Mouse (Mus musculus) lung, postnatal 4 days (tissue): ENCODE measurements around the gene Vcl.

Source experiments
- DNase-seq, 2 experiments: peaks; one replicate each; pipeline ENCODE4 v3.0.0; 2021

Vcl gene

DNA sequence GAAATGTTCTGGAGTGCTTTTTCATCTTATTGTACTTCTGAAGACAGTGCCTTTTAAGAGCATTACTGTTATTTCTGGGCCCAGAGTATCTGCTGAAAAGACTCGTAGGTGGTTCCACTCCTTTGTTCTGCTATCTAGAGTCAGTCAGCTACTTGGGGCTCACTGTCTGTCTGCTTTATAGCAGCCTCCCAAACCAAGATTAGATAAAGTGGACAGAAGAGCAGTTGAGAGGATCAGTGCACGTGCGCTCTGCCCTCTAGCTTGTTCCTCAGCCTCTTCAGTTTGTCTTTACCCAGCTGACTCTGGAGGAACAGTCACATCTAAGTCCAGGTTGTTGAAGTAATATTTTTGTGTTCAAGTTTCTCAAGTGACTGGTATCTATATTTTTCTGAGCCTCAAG lies 144.8 kb downstream of the Vcl start:
- DNase-seq = peak in 1 of 2 experiments; percentile 2

DNA sequence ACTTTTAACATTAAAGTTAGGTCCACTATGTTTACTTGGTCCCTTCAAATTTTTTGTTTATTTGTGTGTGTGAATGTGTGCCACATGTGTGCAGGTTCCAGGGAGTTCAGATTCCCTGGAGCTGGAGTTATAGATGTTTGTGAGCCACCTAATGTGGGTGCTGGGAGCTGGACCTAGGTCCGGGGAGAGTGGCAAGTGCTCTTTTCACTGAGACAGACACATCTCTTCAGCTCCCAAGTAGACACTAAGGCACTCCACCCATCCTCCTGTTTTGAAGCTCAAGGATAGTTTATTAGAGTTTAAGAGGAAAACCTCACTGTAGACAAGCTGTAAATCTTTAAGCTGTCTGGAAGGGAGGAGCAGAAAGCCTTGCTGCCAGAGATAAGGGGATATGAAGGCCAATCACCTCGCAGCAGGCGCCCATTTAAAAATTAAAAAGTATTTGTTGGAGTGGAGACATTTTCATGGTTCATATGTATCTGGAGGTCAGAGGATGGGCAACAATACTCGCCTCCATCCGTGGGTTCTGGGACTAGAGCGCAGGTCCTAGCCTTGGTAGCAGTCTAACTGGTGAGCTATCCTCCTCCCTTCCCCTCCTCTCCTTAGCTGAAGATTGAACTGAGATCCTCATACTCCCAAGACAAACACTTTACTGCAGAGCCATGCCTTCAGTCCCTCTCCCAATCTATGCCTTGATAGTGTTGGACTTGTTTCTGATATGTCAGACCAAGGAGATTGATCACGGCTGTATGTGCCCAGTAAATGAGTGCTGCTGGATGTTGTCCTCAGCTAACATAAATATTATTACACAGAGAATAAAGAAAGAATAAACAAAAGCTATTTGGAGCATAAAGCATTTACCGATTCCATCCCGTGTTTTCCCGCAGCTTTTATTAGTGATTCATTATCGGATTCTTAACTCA lies 145.5 kb downstream of the Vcl start:
- DNase-seq = peak in 1 of 2 experiments; percentile 8

DNA sequence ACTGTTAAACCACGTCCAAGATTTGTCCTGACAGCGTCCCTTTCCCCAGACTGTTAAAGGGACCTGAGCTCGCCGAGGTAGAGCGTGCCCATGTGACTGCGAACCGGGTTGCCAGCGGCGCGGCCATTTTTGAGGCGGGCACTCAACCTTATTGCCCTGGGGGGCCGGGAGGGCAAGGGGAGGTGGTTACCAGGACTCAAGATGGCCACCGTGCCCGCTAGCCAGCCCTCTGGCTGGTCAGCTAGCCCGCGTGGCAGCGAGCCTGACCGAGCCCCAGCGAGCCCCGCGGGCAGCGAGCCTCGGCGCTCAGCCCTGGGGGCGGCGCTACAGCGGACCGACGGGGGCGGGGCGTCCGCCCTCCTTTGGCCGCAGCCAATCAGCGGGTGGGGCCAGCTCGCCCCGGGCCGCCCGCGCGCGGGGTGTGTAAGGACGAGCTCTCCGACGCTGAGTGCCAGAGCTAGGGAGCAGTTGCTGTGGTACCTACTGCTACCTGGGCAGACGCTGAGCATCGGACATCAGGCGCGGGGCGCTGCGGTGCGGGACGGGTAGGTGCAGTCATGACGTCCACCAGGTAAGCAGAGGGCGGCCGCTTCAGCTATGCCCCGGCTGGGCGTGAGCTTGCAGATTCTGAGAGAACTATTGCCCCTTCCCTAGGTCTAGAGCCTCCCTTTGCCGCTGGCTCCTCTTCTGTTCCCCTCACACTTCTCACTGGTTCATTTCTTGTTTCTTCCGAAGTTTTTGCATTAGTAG lies 146.7 kb downstream of the Vcl start:
- peak; percentile 95 for DNase-seq

DNA sequence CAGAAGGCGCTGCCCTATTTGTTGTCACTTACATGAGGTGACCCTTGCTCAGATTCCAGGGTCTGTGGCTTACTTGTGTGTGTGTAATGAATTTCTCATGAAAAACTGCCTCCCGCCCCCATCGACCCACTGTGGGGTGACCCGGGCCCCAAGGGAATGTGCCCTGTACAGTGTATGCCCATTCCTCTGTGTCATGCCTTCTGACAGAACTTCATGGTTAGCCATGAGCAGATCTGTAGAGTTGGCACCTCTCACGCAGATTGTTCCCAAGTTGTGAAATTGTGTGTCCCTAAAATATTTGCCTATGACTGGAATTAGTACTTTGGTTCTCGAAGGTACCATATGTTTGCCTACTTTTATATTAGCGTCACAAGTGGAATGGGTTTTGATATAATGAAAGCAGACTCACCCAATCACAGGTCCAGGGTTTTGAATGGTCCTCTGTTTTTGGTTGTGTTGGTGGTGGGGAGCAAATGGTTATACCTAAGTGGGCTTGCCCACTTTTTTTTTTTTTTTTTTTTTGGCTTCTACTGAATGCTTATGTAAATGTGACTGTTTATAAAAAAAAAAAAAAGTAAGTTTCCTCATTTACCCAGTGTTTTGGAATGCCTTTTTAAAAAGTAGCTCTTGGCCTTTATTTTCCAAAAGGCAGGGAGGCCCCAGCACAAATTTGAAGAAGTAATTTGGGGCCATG lies 147.4 kb downstream of the Vcl start:
- no peak for DNase-seq

DNA sequence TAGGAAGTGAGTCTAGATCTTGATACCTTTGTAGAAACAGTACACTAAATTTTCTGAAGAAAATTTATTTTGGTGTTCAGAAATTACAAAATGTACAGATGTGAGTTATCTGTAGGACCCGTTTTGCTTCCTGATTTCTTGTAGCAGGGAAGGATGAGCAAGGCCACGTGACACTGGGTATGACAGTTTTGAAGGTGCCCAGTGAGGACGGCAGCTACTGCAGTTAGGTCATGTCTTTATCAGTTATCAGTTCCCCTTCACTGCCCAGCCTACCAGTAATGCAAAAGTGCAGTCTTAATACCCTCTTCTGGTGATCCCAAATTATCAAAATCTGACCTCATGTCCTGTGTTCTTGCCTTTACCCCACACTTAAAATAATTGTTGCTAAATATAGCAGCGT lies 148.7 kb downstream of the Vcl start:
- DNase-seq = no peak

DNA sequence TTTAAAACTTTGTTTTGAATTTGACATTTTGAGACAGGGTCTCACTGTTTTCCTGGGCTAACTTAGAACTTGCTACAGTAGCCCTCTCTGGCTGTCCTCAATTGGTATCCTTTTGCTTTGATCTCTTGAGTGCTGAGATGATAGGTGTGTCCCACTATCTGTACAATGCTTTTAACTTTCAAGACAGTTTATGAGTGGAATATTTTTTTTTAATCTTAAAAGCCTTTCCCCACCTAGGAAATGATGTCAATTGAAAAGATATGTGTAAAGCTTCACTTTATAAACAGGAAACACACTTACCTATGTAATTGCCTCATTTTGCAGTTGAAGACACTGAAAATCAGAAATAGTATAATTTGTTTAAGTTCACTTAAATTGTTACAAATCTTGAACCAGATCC lies 149.3 kb downstream of the Vcl start:
- no peak for DNase-seq

DNA sequence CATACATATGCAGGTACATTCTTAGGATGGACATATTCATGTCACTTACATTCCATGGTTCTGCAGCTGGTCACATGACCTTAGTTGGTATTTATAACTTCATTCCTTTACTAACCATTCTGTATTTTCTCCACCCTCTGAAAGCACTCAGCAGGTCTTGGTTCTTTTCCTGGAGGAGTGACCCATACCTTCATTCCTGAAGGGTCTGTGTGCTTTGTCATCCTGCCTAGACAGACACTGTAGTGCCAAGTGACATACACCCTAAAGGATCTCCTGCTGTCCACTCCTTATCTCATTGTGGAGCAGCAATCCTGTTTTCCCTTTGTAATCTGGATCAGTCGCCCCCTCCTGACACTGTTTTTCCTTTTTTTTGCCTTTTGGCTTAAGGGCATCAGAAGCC lies 153.6 kb downstream of the Vcl start:
- DNase-seq = no peak
